8 mouse cellular contexts compared by ENCODE assay signal in the genomic region with DNA sequence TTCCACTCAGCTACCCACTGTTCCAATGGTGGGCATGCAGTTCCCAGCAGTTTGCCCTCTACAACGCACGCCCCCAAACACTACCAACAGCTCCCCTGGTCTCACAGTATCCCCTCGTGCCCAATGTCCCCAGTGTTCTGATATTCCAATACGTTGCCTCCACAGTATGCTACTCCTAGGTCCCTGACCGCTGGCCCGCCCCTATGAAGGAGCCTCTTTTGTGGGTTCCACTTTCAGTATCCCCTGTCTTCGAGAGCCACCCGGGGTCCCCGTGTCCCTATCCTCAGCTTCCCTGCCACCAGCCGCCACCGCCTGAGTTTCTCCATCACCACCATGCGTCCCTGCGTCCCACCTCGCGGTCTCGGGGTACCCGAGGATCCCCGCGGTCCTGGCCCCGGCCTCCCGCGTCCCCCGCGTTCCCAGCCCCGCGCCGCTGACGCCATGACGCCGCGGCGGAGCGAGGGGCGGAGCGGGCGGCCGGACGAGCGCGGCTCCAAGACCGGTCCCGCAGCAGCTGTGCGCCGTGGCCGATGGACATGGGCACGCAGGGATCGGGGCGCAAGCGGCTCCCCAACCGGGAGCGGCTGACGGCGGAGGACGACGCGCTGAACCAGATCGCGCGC. TPM values are rescaled to one million over a fixed set of nuclear protein-coding genes. Genes with fewer than 3 reads are reported as not detected.
A peak's percentile ranks its signal among the peaks of the same experiment; 100 is the strongest.
DNase-seq lines count a peak whose midpoint lies in the region; ATAC-seq and TF ChIP-seq lines count a peak whose summit lies in the region.

A gene (plus strand): TSS at position 470 of the 623 bp plus-strand sequence.

- WGBS in hindbrain, embryonic 15.5 days, result 1% methylated on average over 58 of the region's 59 CpGs
- 2% methylated on average over 59 of the region's 59 CpGs for WGBS in limb, embryonic 12.5 days
- WGBS in midbrain, embryonic 13.5 days, result 3% methylated on average over 44 of the region's 59 CpGs
- 2% methylated on average over 56 of the region's 59 CpGs for WGBS in stomach, postnatal 0 days

- H3K4me1 ChIP-seq in hindbrain, embryonic 15.5 days (replicated peaks), result peaks cover 29% of the 10 kb centered on the region
- peaks cover 15% of the 10 kb centered on the region for H3K4me1 ChIP-seq in limb, embryonic 12.5 days (replicated peaks)
- peaks cover 26% of the 10 kb centered on the region for H3K4me1 ChIP-seq in midbrain, embryonic 13.5 days (replicated peaks)
- H3K4me1 ChIP-seq in stomach, postnatal 0 days (replicated peaks; ENCODE audit: control insufficient read depth, insufficient read depth), result peaks cover 4% of the 10 kb centered on the region

- no peaks in the 10 kb centered on the region for H3K9me3 ChIP-seq in hindbrain, embryonic 15.5 days
- 0 out of 2 replicates have a peak, but pooled peaks cover 4% of the 10 kb centered on the region for H3K9me3 ChIP-seq in limb, embryonic 12.5 days
- no peaks in the 10 kb centered on the region for H3K9me3 ChIP-seq in midbrain, embryonic 13.5 days
- no peaks in the 10 kb centered on the region for H3K9me3 ChIP-seq in stomach, postnatal 0 days (ENCODE audit: control insufficient read depth, low read length)

- H3K9ac ChIP-seq in hindbrain, embryonic 15.5 days, result peak within 1 kb of the TSS; percentile 79
- H3K9ac ChIP-seq in limb, embryonic 12.5 days (replicated peaks), result peak within 1 kb of the TSS; percentile 78
- peak within 1 kb of the TSS; percentile 86 for H3K9ac ChIP-seq in midbrain, embryonic 13.5 days (replicated peaks)
- H3K9ac ChIP-seq in stomach, postnatal 0 days (ENCODE audit: low read length), result peak within 1 kb of the TSS; percentile 82

- peak within 1 kb of the TSS; percentile 73 for H3K27ac ChIP-seq in hindbrain, embryonic 15.5 days (replicated peaks)
- no peak within 1 kb of the TSS for H3K27ac ChIP-seq in limb, embryonic 12.5 days
- H3K27ac ChIP-seq in midbrain, embryonic 13.5 days, result peak within 1 kb of the TSS; percentile 39; the same call in 1 of the 2 replicates
- H3K27ac ChIP-seq in stomach, postnatal 0 days (replicated peaks), result peak within 1 kb of the TSS; percentile 61; the same call in 1 of the 2 replicates

- H3K27me3 ChIP-seq in hindbrain, embryonic 15.5 days, result no peaks in the 10 kb centered on the region
- H3K27me3 ChIP-seq in limb, embryonic 12.5 days, result peaks cover 6% of the 10 kb centered on the region; the same call in 1 of the 2 replicates
- H3K27me3 ChIP-seq in midbrain, embryonic 13.5 days, result no peaks in the 10 kb centered on the region; the same call in 1 of the 2 replicates
- no peaks in the 10 kb centered on the region for H3K27me3 ChIP-seq in stomach, postnatal 0 days (ENCODE audit: control insufficient read depth, insufficient read depth, low read length)

- TF ChIP-seq EP300 in stomach, postnatal 0 days (optimal IDR thresholded peaks at IDR 0.05), result no peak

- H3K36me3 ChIP-seq in hindbrain, embryonic 15.5 days, result no peaks in the 10 kb centered on the region
- H3K36me3 ChIP-seq in limb, embryonic 12.5 days, result no peaks in the 10 kb centered on the region
- no peaks in the 10 kb centered on the region for H3K36me3 ChIP-seq in midbrain, embryonic 13.5 days
- no peaks in the 10 kb centered on the region for H3K36me3 ChIP-seq in stomach, postnatal 0 days (ENCODE audit: control insufficient read depth, insufficient read depth, low read length)

- peak within 1 kb of the TSS; percentile 90 for H3K4me2 ChIP-seq in hindbrain, embryonic 15.5 days
- peak within 1 kb of the TSS; percentile 97 for H3K4me2 ChIP-seq in limb, embryonic 12.5 days
- peak within 1 kb of the TSS; percentile 98 for H3K4me2 ChIP-seq in midbrain, embryonic 13.5 days (replicated peaks)
- peak within 1 kb of the TSS; percentile 98 for H3K4me2 ChIP-seq in stomach, postnatal 0 days (replicated peaks; ENCODE audit: low read depth)

- DNase-seq in urinary bladder, adult 2 months (ENCODE audit: low spot score), result peak; percentile 52
- DNase-seq in urinary bladder, postnatal 10 days (ENCODE audit: low spot score), result no peak
- DNase-seq in embryo, embryonic 10 days (ENCODE audit: low spot score), result peak; percentile 75
- DNase-seq in gastrocnemius, adult 8-10 months (ENCODE audit: low spot score in 2 of 2), result peak; percentile 50 to 58
- DNase-seq in stomach, postnatal 0 days (ENCODE audit: low spot score), result peak; percentile 52

- peak; percentile 90 for ATAC-seq in hindbrain, embryonic 15.5 days (ENCODE audit: low FRiP score, low read depth)
- peak; percentile 43 for ATAC-seq in limb, embryonic 12.5 days (ENCODE audit: insufficient number of reproducible peaks, insufficient read depth, low FRiP score, low TSS enrichment, low read depth)
- peak; percentile 87 for ATAC-seq in midbrain, embryonic 13.5 days
- peak; percentile 79 for ATAC-seq in stomach, postnatal 0 days (ENCODE audit: low FRiP score, low TSS enrichment)

- TF ChIP-seq CTCF in stomach, postnatal 0 days (IDR thresholded peaks at IDR 0.05; ENCODE audit: low read depth), result no peak

- H3K4me3 ChIP-seq in hindbrain, embryonic 15.5 days, result peak within 1 kb of the TSS; percentile 62
- peak within 1 kb of the TSS; percentile 69 for H3K4me3 ChIP-seq in limb, embryonic 12.5 days (replicated peaks)
- peak within 1 kb of the TSS; percentile 78 for H3K4me3 ChIP-seq in midbrain, embryonic 13.5 days (replicated peaks)
- H3K4me3 ChIP-seq in stomach, postnatal 0 days (ENCODE audit: low read depth, low read length), result peak within 1 kb of the TSS; percentile 70

RNA-seq across cellular contexts. Expression of the gene that starts here (rescaled TPM):
- 125 and 127 TPM in 2 replicates for polyA plus RNA-seq in urinary bladder, adult 2 months (2012; rRNA removed)
- total RNA-seq in gastrocnemius, adult 8-10 months (2022), result 100 to 1,000 TPM; 104 to 126 (median 123) TPM
- 39.0 and 41.5 TPM in 2 replicates for polyA plus RNA-seq in hindbrain, embryonic 15.5 days (2015; fragmentation: Nextera tagmentation; extraction: Ambion mirVana)
- 28.3 and 29.9 TPM in 2 replicates for polyA plus RNA-seq in limb, embryonic 12.5 days (2016; fragmentation: Nextera tagmentation; extraction: Ambion mirVana)
- polyA plus RNA-seq in midbrain, embryonic 13.5 days (2015; fragmentation: Nextera tagmentation; extraction: Ambion mirVana), result 23.0 and 23.6 TPM in 2 replicates
- polyA plus RNA-seq in stomach, postnatal 0 days (2015; fragmentation: Nextera tagmentation; extraction: Ambion mirVana), result 69.4 and 79.0 TPM in 2 replicates
